Mouse (Mus musculus) adrenal gland (tissue): Measurements from ENCODE around the gene Tmem95.

ENCODE experiments used
- intact Hi-C: fragments of 180-260 bp; cut with DNase I; formaldehyde crosslinking; loops from one replicate; pipeline ENCODE4 v1.15.1; 2025

Tmem95 gene

GRCm38 (mm10) chr11:69911701-69912100 is 33.9 kb upstream of the Tmem95 start:
- intact Hi-C loops, result no loop called here

DNA sequence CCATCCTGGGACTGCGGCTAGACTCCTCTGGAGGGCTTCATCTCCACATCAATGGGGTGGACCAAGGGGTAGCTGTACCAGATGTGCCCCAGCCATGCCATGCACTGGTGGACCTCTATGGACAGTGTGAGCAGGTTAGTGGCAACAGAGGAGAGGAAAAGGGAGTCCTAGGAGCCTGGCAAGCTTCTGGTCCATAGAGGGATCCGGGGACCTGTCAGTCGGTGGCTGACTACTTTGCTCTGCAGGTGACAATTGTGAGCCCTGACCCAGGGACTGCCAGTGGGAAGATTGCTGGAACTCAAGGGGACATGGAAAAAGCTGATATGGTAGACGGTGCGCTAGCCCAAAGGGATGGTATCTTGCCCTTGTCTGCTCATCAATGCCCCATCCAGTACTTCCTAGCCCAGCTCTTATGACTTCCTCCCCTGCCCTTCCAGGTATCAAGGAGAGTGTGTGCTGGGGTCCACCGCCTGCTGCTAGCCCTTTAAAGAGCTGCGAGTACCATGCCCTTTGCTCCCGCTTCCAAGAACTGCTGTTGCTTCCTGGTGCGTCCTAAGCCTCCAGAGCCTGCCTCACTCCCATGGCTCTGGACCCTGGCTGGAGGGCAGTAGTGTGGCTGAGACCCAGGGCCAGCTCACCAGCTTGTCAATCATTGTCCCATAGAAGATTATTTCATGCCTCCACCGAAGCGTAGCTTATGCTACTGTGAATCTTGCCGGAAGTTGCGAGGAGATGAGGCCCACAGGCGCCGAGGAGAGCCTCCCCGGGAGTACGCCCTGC is 33.2 kb upstream of the Tmem95 start:
- intact Hi-C loops, result no loop called here

GRCm38 (mm10) chr11:69910177-69910576 is 32.4 kb upstream of the Tmem95 start:
- intact Hi-C loops, result no loop called here

GRCm38 (mm10) chr11:69909174-69909573 is 31.4 kb upstream of the Tmem95 start:
- intact Hi-C loops, result no loop called here

DNA sequence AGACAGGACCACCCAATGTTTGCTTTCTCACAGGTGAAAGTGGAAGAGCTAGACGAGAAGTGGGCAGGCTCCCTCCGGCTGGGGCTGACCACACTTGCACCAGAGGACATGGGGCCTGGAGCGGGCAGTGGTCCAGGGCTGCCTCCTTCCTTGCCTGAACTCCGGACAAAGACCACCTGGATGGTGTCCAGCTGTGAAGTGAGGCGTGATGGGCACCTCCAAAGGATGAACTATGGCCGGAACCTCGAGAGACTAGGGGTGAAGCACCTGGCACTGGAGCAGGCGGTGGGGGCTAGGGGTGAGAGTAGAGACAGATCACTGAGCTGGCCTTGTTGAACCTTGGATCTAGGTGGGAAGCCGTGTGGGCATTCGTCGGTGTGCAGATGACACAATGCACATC is 30.8 kb upstream of the Tmem95 start:
- intact Hi-C loops, result no loop called here

GRCm38 (mm10) chr11:69904311-69904710 is 26.5 kb upstream of the Tmem95 start:
- intact Hi-C loops, result no loop called here

GRCm38 (mm10) chr11:69902972-69903371 is 25.2 kb upstream of the Tmem95 start:
- intact Hi-C loops, result no loop called here

DNA sequence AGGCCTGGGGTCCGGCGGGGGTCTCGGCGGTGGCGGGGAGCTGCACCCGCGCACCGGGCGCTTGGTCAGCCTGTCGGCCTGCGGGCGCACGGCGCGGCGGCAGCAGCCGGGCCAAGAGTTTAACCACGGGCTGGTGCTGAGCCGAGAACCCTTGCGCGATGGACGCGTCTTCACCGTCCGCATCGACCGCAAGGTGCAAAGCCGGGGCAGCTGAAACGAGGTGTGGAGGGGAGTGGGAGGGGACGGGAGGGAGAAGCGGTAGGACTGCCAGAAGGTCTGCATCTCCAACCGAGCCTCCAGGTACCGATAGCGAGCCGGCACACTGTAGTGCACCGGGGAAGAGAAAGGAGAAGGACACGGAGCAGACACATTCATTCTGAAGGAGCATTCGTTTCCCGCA is 24.2 kb upstream of the Tmem95 start:
- intact Hi-C loops, result no loop called here

- intact Hi-C loops, result no loop called here
Observed at GRCm38 (mm10) chr11:69901406-69901846, 23.6 kb upstream of the Tmem95 start.

- intact Hi-C loops, result no loop called here
Observed at GRCm38 (mm10) chr11:69900471-69901405, 22.9 kb upstream of the Tmem95 start, which contains the start of the genes 2810408A11Rik and Neurl4. Gene 2810408A11Rik, minus strand, starts transcription at chr11:69900987. Gene Neurl4, plus strand, starts transcription at chr11:69901072.

GRCm38 (mm10) chr11:69899870-69900269 is 22.1 kb upstream of the Tmem95 start:
- intact Hi-C loops, result no loop called here

GRCm38 (mm10) chr11:69895291-69895690 is 17.5 kb upstream of the Tmem95 start, which contains the start of gene Acap1:
Gene Acap1, minus strand, starts transcription at chr11:69895539.
- intact Hi-C loops, result no loop called here

DNA sequence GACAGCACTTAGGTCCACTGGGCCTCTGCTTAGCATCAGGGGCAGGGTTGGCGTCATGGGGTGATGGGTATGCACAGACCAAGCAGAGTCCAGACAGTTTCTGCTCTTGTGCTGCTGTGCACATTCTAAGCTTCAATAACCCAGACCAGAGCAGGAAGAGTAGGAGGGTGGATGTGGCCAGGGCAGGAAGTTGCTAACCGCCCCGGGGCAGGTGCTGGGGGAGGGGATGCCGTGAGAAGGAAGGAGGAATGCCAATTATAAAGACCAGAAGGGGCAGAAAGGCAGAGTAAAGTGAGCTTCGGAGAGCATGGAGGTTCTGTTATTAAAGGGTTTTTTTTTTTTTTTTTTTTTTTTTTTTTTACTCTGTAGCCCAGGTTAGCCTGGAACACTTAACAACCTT is 16.9 kb upstream of the Tmem95 start:
- intact Hi-C loops, result no loop called here

DNA sequence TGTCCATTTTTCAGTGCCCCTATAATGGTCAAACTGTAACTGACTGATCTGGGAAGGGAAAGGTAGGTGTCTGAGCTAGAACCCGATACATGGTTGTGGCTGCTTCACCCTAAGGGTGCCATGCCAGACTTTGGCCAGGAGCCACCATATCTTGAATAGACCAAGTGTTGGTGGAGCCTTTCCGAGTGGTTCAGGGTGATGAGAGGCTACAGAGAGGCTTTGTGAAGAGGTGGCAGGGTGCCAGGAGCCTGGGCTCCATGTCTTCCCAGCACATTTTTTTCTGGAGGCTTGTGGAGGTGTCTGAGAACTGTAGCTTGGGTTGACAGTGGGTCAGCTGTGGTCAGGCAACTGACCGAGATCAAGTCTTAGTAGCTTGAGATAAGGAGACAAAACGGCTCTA is 13.7 kb upstream of the Tmem95 start:
- intact Hi-C loops, result no loop called here

- intact Hi-C loops, result no loop called here
Observed at GRCm38 (mm10) chr11:69886907-69887635, 9.3 kb upstream of the Tmem95 start.

- intact Hi-C loops, result no loop called here
Observed at GRCm38 (mm10) chr11:69884663-69885062, 6.8 kb upstream of the Tmem95 start.

DNA sequence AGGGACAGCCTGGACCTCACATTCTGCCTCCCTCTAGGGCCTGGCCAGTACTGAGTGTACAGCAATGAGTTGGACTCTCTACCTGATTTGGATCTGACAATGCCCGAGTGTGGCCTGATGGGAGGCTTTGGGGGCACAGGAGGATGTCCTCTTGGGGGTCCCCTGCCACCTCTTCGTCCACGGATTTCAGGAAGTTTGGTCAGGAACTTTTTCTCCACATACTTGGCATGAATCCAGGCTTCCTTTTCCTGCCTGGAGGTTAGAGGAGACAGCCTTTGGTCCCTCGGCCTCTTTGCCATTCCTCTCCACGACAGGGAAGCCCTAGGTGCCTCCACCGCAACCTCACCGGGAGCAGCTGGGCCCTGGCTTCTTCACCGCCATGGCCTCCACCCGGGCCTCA is 6.4 kb upstream of the Tmem95 start:
- intact Hi-C loops, result no loop called here

DNA sequence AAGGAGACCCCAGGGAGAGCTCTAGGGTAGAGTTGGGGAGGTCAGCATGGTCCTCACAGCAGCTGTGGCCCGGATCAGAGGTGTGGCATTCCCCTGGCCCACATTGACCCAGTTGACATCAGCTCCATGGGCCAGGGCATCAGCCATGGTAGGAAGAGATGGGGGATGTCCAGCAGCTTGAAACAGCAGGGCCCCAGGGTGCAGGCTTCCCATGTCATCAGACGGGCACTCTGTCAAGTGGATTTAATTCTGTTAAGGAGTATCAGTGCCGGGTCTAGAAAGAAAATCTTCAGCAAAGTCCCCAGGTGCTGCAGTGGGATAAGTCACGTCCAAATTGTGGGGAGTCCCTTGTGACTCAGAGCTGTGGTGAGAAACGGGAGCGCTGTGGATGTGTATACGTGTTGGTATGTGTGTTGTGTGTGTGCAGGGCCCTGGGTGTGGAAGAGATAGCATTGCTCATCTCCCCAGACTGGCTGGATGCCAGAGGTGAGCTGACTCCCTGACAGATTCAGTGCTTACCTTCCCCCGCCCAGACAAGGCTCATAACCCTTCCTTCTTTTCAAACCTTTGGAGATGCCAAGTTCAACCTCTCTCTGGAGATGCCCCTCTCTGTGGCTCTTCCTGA is 5.8 kb upstream of the Tmem95 start:
- intact Hi-C loops, result no loop called here

- intact Hi-C loops, result no loop called here
Observed at GRCm38 (mm10) chr11:69883066-69883465, 5.2 kb upstream of the Tmem95 start.

- intact Hi-C loops, result no loop called here
Observed at GRCm38 (mm10) chr11:69881787-69882670, 4.2 kb upstream of the Tmem95 start.
